Mouse (Mus musculus): ENCODE data around the gene 4933427D14Rik. TPM values are rescaled to one million over a fixed set of nuclear protein-coding genes. Genes with fewer than 3 reads are reported as not detected.

4933427D14Rik gene
- polyA plus RNA-seq (2017; shearing (Covaris generic)): 14.3 TPM

GRCm38 (mm10) chr11:72207204-72207833 lies at the start of gene 4933427D14Rik, which contains the start of gene Txndc17:
Gene 4933427D14Rik (minus strand): TSS chr11:72207459.
Gene Txndc17 (plus strand): TSS chr11:72207547.

GRCm38 (mm10) chr11:72215410-72215797 lies 8.1 kb upstream of the 4933427D14Rik start, which contains the start of gene Med31:
Gene Med31 (minus strand): TSS chr11:72215592.

GRCm38 (mm10) chr11:72206341-72207203 lies 687 bp downstream of the 4933427D14Rik start, which contains the start of gene Gm43951:
Gene Gm43951 (minus strand): TSS chr11:72206840.

DNA sequence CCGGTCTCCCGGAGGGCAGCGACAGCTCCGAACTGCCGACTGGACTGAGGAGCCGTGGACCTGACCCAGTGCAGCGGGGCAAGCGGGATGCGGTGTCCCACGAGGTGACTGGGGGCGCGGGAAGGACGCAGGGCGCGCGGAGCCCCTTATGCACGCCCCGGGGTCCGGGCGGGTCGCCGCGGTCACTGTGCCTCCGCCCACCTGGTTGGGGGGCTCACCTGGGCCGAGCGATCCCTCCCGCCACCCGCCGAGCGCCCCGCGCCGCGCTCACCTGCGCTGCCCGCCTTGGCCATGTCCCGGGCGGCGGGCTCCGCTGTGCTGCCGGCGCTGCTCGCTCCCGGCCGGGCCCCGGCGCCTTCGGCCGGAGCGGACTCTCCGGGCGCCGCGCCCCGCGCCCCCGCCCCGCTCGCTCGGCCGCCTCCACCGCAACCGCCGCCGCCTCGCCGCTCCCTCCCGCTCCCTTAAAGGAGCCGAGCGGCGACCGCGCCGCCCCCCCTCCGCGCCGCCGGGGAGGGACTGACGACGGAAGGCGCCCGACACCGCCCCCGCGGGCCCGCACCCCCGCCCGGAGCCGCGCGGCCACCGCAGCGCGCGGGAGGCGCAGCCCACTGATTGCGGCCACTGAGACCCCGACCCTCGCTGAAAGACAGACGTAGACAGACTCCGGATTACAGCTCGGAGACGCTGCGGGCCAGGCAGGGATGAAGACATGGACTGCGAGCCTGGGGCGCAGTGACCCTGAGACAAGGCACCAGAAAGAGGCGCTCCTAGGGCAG lies 71.7 kb downstream of the 4933427D14Rik start, which contains the start of gene Pitpnm3:
Gene Pitpnm3 (minus strand): TSS at position 396 of the 776 bp plus-strand sequence.

Other genes with a start within 250 kb of the 4933427D14Rik start
- gene Aipl1, start 169.9 kb downstream of the 4933427D14Rik start, polyA plus RNA-seq (2017; shearing (Covaris generic)): 0.22 TPM
- 0.83 TPM for gene Pimreg, start 165.4 kb downstream of the 4933427D14Rik start, polyA plus RNA-seq (2017; shearing (Covaris generic))
- gene Pitpnm3, start 71.7 kb downstream of the 4933427D14Rik start, polyA plus RNA-seq (2017; shearing (Covaris generic)): 0.54 TPM
- 0.17 TPM for gene Gm43951, start 619 bp downstream of the 4933427D14Rik start, polyA plus RNA-seq (2017; shearing (Covaris generic))
- 69.0 TPM for gene Txndc17, start 88 bp upstream of the 4933427D14Rik start, polyA plus RNA-seq (2017; shearing (Covaris generic))
- 22.9 TPM for gene Med31, start 8.1 kb upstream of the 4933427D14Rik start, polyA plus RNA-seq (2017; shearing (Covaris generic))
- gene Slc13a5, start 59.8 kb upstream of the 4933427D14Rik start, polyA plus RNA-seq (2017; shearing (Covaris generic)): not detected
- gene Xaf1, start 94.2 kb upstream of the 4933427D14Rik start, polyA plus RNA-seq (2017; shearing (Covaris generic)): 39.9 TPM
- not detected for gene Fbxo39, start 107.0 kb upstream of the 4933427D14Rik start, polyA plus RNA-seq (2017; shearing (Covaris generic))
- gene Tekt1, start 155.0 kb upstream of the 4933427D14Rik start, polyA plus RNA-seq (2017; shearing (Covaris generic)): not detected
- not detected for gene Smtnl2, start 204.3 kb upstream of the 4933427D14Rik start, polyA plus RNA-seq (2017; shearing (Covaris generic))
- gene Ggt6, start 228.1 kb upstream of the 4933427D14Rik start, polyA plus RNA-seq (2017; shearing (Covaris generic)): not detected
- 98.6 TPM for gene Mybbp1a, start 233.9 kb upstream of the 4933427D14Rik start, polyA plus RNA-seq (2017; shearing (Covaris generic))